Mouse (Mus musculus): ENCODE measurements around the gene Ankrd36. TPM values are rescaled to one million over a fixed set of nuclear protein-coding genes. Genes with fewer than 3 reads are reported as not detected.

Ankrd36 gene
- polyA plus RNA-seq, 1 experiment from 2014 or later, result not detected

- WGBS, result 90% methylated on average over 11 of the region's 11 CpGs
- Histone ChIP-seq H3K4me2 (ENCODE audit: low read depth, low read length, severe bottlenecking) (no peak overlapping the region), H3K36me3 (ENCODE audit: control insufficient read depth, insufficient read depth, low read length) (peaks cover 3% of the 10 kb centered on the region), H3K27me3 (ENCODE audit: control insufficient read depth, insufficient read depth, low read length) (no peaks in the 10 kb centered on the region), H3K9me3 (ENCODE audit: control insufficient read depth, low read length) (no peaks in the 10 kb centered on the region), H3K4me3 (ENCODE audit: low read depth, low read length) (no peak overlapping the region), H3K9ac (ENCODE audit: low read length) (no peak overlapping the region), H3K27ac (ENCODE audit: low read depth, low read length) (no peak overlapping the region), H3K4me1 (replicated peaks; ENCODE audit: control insufficient read depth, insufficient read depth, low read length) (no peaks in the 10 kb centered on the region)
- no peak for DNase-seq (ENCODE audit: low spot score)
- ATAC-seq (replicated peaks; ENCODE audit: low FRiP score), result no peak
These were observed 146.8 kb downstream of the Ankrd36 start for GRCm38 (mm10) chr11:5716246-5716645.

DNA sequence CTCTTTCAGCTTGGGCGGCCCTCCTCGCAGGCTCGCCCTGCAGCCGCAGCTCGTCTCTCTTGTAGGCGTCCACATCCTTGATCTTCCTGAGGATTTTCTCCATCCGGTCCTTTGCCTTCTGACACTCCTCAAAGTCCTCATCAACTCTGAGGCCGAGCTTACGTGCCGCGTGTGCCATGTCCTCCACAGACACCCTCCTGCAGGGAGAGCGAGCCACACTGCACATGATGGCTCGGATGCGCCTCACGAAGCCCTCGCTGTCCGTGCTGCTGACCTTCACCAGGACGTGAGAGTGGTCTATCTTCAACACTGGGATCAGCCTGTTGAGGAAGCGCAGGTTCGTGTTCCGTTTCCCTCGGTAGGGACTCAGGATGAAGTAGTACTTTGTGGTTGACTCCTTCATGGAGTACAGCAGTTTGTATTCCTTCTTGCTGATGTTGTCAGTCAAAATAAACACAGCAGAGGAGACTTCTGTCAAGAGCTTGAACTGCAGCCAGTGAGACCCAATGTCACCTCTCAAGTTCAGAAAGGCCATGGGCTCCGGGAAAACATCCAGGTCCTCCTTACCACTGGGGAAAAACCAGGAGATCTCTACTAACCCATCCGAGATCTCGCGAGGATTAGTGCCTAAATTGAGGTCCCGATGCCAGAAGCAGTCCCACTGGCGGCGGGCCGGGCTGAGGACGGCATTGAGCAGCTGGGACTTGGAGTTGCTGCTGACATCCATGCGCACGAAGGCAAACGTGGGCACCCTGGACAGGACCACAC lies 147.6 kb downstream of the Ankrd36 start:
- no peak for ATAC-seq (replicated peaks; ENCODE audit: low FRiP score)
- peaks cover 3% of the 10 kb centered on the region for H3K36me3 ChIP-seq (ENCODE audit: control insufficient read depth, insufficient read depth, low read length)
- 94% methylated on average over 34 of the region's 34 CpGs for WGBS
- no peaks in the 10 kb centered on the region for H3K4me1 ChIP-seq (replicated peaks; ENCODE audit: control insufficient read depth, insufficient read depth, low read length)
- H3K4me3 ChIP-seq (ENCODE audit: low read depth, low read length), result no peak overlapping the region
- H3K4me2 ChIP-seq (ENCODE audit: low read depth, low read length, severe bottlenecking), result no peak overlapping the region
- DNase-seq (ENCODE audit: low spot score), result no peak
- no peaks in the 10 kb centered on the region for H3K27me3 ChIP-seq (ENCODE audit: control insufficient read depth, insufficient read depth, low read length)
- H3K9ac ChIP-seq (ENCODE audit: low read length), result no peak overlapping the region
- H3K9me3 ChIP-seq (ENCODE audit: control insufficient read depth, low read length), result no peaks in the 10 kb centered on the region
- H3K27ac ChIP-seq (ENCODE audit: low read depth, low read length), result no peak overlapping the region

GRCm38 (mm10) chr11:5718611-5719354 lies 149.3 kb downstream of the Ankrd36 start:
- H3K27ac ChIP-seq (ENCODE audit: low read depth, low read length), result no peak overlapping the region
- H3K4me2 ChIP-seq (ENCODE audit: low read depth, low read length, severe bottlenecking), result no peak overlapping the region
- H3K4me1 ChIP-seq (replicated peaks; ENCODE audit: control insufficient read depth, insufficient read depth, low read length), result no peaks in the 10 kb centered on the region
- H3K4me3 ChIP-seq (ENCODE audit: low read depth, low read length), result no peak overlapping the region
- no peaks in the 10 kb centered on the region for H3K9me3 ChIP-seq (ENCODE audit: control insufficient read depth, low read length)
- ATAC-seq (replicated peaks; ENCODE audit: low FRiP score) (no peak), DNase-seq (ENCODE audit: low spot score) (no peak)
- WGBS, result 92% methylated on average over 12 of the region's 12 CpGs
- no peaks in the 10 kb centered on the region for H3K27me3 ChIP-seq (ENCODE audit: control insufficient read depth, insufficient read depth, low read length)
- H3K36me3 ChIP-seq (ENCODE audit: control insufficient read depth, insufficient read depth, low read length), result peaks cover 3% of the 10 kb centered on the region
- no peak overlapping the region for H3K9ac ChIP-seq (ENCODE audit: low read length)

DNA sequence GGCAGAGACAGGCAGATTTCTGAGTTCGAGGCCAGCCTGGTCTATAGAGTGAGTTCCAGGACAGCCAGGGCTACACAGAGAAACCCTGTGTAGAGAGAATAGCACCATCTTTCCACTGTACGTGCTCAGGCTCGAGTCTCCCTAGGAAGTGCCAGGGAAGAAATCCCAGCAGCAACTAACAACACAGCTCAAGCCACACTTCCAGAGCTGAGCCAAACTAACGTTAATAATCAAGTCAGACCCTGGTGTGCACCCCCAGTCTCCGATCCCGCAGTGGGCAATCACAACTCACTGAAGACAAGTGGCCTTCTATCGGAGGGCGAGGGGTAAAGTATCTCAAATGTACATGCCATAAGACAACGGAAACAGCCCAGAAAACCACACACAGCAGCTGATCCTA lies 160.1 kb downstream of the Ankrd36 start:
- 94% methylated on average over 9 of the region's 9 CpGs for WGBS
- ATAC-seq (replicated peaks; ENCODE audit: low FRiP score) (no peak), DNase-seq (ENCODE audit: low spot score) (peak; percentile 5)
- no peak overlapping the region for H3K4me2 ChIP-seq (ENCODE audit: low read depth, low read length, severe bottlenecking)
- no peaks in the 10 kb centered on the region for H3K9me3 ChIP-seq (ENCODE audit: control insufficient read depth, low read length)
- H3K4me1 ChIP-seq (replicated peaks; ENCODE audit: control insufficient read depth, insufficient read depth, low read length), result no peaks in the 10 kb centered on the region
- H3K4me3 ChIP-seq (ENCODE audit: low read depth, low read length), result no peak overlapping the region
- no peak overlapping the region for H3K9ac ChIP-seq (ENCODE audit: low read length)
- no peaks in the 10 kb centered on the region for H3K36me3 ChIP-seq (ENCODE audit: control insufficient read depth, insufficient read depth, low read length)
- no peaks in the 10 kb centered on the region for H3K27me3 ChIP-seq (ENCODE audit: control insufficient read depth, insufficient read depth, low read length)
- no peak overlapping the region for H3K27ac ChIP-seq (ENCODE audit: low read depth, low read length)

DNA sequence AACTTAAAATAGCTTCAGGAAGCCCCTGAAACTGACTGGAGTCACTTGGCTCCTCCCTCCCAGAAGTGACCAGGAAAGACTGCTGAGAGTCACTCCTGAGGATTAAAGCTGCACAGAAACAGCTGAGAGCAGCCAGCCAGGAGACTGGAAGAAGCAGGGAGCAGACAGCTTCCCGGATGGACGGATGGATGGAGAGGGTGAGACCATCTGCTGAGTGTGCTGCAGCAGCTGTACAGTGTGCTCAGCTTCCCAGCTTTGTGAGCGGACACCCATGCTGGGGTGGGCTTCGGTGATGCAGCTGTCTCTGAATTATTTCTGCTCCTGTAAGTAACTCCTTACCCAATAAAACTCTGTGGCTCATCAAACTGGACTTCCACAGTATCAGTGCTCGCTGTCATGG lies 162.9 kb downstream of the Ankrd36 start:
- H3K27ac ChIP-seq (ENCODE audit: low read depth, low read length), result no peak overlapping the region
- H3K36me3 ChIP-seq (ENCODE audit: control insufficient read depth, insufficient read depth, low read length), result no peaks in the 10 kb centered on the region
- no peaks in the 10 kb centered on the region for H3K4me1 ChIP-seq (replicated peaks; ENCODE audit: control insufficient read depth, insufficient read depth, low read length)
- DNase-seq (ENCODE audit: low spot score), result peak; percentile 36
- WGBS, result 80% methylated on average over 5 of the region's 5 CpGs
- no peak overlapping the region for H3K4me3 ChIP-seq (ENCODE audit: low read depth, low read length)
- no peak overlapping the region for H3K4me2 ChIP-seq (ENCODE audit: low read depth, low read length, severe bottlenecking)
- no peaks in the 10 kb centered on the region for H3K9me3 ChIP-seq (ENCODE audit: control insufficient read depth, low read length)
- ATAC-seq (replicated peaks; ENCODE audit: low FRiP score), result no peak
- H3K9ac ChIP-seq (ENCODE audit: low read length), result no peak overlapping the region
- no peaks in the 10 kb centered on the region for H3K27me3 ChIP-seq (ENCODE audit: control insufficient read depth, insufficient read depth, low read length)

GRCm38 (mm10) chr11:5734323-5734722 lies 164.8 kb downstream of the Ankrd36 start:
- Histone ChIP-seq H3K9ac (ENCODE audit: low read length) (no peak overlapping the region), H3K9me3 (ENCODE audit: control insufficient read depth, low read length) (no peaks in the 10 kb centered on the region), H3K4me2 (ENCODE audit: low read depth, low read length, severe bottlenecking) (no peak overlapping the region), H3K4me1 (replicated peaks; ENCODE audit: control insufficient read depth, insufficient read depth, low read length) (no peaks in the 10 kb centered on the region), H3K27ac (ENCODE audit: low read depth, low read length) (no peak overlapping the region), H3K36me3 (ENCODE audit: control insufficient read depth, insufficient read depth, low read length) (no peaks in the 10 kb centered on the region), H3K4me3 (ENCODE audit: low read depth, low read length) (no peak overlapping the region), H3K27me3 (ENCODE audit: control insufficient read depth, insufficient read depth, low read length) (no peaks in the 10 kb centered on the region)
- ATAC-seq (replicated peaks; ENCODE audit: low FRiP score) (no peak), DNase-seq (ENCODE audit: low spot score) (peak; percentile 35)
- WGBS, result 97% methylated on average over 4 of the region's 4 CpGs

DNA sequence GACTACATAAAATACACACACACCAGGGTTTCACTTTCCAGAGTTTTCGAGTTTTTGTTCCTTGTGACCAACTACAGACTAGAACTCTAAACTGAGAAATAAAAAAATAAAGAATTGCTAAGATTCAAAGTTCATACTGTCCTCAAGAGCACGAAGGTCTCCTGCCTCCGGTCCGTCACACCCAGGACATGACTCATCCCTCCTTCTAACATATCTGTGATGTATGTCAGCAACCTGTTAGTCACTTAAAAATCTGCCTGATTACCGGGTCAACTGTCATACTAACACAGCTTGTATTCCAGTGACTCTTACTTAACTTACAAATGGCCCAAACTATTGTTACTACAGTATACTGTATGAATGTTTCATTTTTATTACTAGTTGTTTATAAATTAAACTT lies 167.7 kb downstream of the Ankrd36 start:
- H3K9ac ChIP-seq (ENCODE audit: low read length), result no peak overlapping the region
- peaks cover 2% of the 10 kb centered on the region; the same call in 1 of the 2 replicates for H3K4me1 ChIP-seq (replicated peaks; ENCODE audit: control insufficient read depth, insufficient read depth, low read length)
- H3K27ac ChIP-seq (ENCODE audit: low read depth, low read length), result no peak overlapping the region
- whole genome bisulfite sequencing, result 90% methylated on average over 5 of the region's 5 CpGs
- DNase-seq (ENCODE audit: low spot score), result peak; percentile 18
- H3K36me3 ChIP-seq (ENCODE audit: control insufficient read depth, insufficient read depth, low read length), result no peaks in the 10 kb centered on the region
- H3K4me3 ChIP-seq (ENCODE audit: low read depth, low read length), result no peak overlapping the region
- no peaks in the 10 kb centered on the region for H3K9me3 ChIP-seq (ENCODE audit: control insufficient read depth, low read length)
- no peak overlapping the region for H3K4me2 ChIP-seq (ENCODE audit: low read depth, low read length, severe bottlenecking)
- no peaks in the 10 kb centered on the region for H3K27me3 ChIP-seq (ENCODE audit: control insufficient read depth, insufficient read depth, low read length)
- ATAC-seq (replicated peaks; ENCODE audit: low FRiP score), result no peak
